Mouse (Mus musculus): ENCODE results near the gene Nop16.

DNA sequence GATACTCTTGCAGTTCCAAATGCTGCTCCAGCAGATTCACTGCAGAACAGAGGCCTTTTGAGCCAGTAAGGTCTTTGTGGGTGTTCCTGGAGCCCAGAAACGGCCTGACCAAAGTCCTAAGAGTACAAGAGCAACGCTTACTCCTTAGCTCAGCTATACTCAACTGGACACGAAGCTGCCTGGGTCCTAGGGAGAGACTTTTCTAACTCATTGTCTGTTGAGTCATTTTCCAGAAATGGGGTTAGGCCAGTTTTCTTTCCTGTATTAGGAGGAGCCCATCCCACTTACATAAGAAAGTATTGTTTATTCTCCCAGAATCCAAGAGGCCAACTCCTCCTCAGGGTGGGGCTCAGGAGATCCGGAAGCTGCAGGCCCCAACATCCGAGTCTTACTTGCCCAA is 15.5 kb upstream of the Nop16 start:
- TF ChIP-seq POLR2A (IDR thresholded peaks at IDR 0.05; ENCODE audit: insufficient read length, low read depth) (no peak), MYOG (IDR thresholded peaks at IDR 0.05; ENCODE audit: control insufficient read depth in 1 of 3, insufficient read depth in 1 of 3, insufficient read length in 2 of 3, low read depth in 2 of 3) (no peak), TCF3 (IDR thresholded peaks at IDR 0.05; ENCODE audit: insufficient read length, low read depth) (no peak), MAX (IDR thresholded peaks at IDR 0.05; ENCODE audit: low read depth) (no peak), USF1 (IDR thresholded peaks at IDR 0.05; ENCODE audit: low read depth) (no peak), CEBPB (IDR thresholded peaks at IDR 0.05; ENCODE audit: insufficient read depth, poor library complexity, severe bottlenecking) (no peak)

Measured in myocyte (in vitro differentiated cells).